Mouse (Mus musculus): ENCODE results near the gene Olfr559. TPM values are rescaled to one million over a fixed set of nuclear protein-coding genes. Genes with fewer than 3 reads are reported as not detected.

The Olfr559 gene
- polyA plus RNA-seq, 1 experiment from 2014 or later, result not detected

DNA sequence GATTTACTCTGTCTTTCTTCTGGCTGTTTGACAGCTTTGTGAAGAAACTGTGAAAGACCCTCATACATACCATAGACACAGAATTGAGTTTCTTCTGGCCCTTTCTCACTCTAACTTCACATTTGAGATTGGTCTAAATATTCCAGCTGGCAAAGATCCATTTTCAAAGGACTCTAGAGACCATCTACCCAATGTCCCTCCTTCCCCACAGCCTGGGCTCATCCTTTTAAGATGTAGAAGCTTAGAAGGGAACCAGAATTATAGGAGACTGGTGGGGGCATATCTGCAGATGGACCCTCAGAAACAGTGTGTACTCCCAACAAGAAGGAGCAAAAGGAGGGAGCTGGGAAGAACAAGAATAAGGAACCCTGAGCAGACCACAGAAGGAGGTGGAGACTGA lies 25.4 kb downstream of the Olfr559 start, which contains the start of gene Olfr558:
Gene Olfr558 (plus strand): TSS at position 301 of the 400 bp plus-strand sequence.
- H3K9ac ChIP-seq (replicated peaks; ENCODE audit: low read depth), result no peak within 1 kb of the TSS
- no peak within 1 kb of the TSS for H3K27ac ChIP-seq (ENCODE audit: low read length)
- no peaks in the 10 kb centered on the region for H3K4me1 ChIP-seq (ENCODE audit: insufficient read depth, low read depth, low read length)
- DNase-seq (ENCODE audit: low spot score) (no peak), ATAC-seq (no peak)
- H3K27me3 ChIP-seq (replicated peaks; ENCODE audit: insufficient read depth, low read length), result no peaks in the 10 kb centered on the region
- no peak for TF ChIP-seq EP300 (IDR thresholded peaks at IDR 0.05)
- TF ChIP-seq CTCF (IDR thresholded peaks at IDR 0.05), result no peak
- no peaks in the 10 kb centered on the region for H3K9me3 ChIP-seq (ENCODE audit: low read length)
- H3K4me2 ChIP-seq (replicated peaks; ENCODE audit: low read depth, low read length), result no peak within 1 kb of the TSS
- no peak within 1 kb of the TSS for H3K4me3 ChIP-seq (ENCODE audit: low read depth, low read length)
- H3K36me3 ChIP-seq (ENCODE audit: insufficient read depth, low read length), result no peaks in the 10 kb centered on the region

DNA sequence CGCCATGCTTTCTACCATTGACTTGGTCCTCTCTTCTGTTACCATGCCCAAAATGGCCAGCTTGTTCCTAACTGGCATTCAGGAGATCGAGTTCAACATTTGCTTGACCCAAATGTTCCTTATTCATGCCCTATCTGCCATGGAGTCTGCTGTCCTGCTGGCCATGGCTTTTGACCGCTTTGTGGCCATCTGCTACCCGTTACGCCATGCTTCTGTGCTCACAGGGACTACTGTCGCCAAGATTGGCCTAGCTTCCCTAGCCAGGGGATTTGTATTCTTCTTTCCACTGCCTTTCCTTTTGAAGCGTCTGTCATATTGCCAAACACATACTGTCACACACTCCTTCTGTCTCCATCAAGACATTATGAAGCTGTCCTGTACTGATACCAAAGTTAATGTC lies 28.8 kb downstream of the Olfr559 start:
- H3K27ac ChIP-seq (ENCODE audit: low read length), result no peak overlapping the region
- ATAC-seq (no peak), DNase-seq (ENCODE audit: low spot score) (no peak)
- H3K4me1 ChIP-seq (ENCODE audit: insufficient read depth, low read depth, low read length), result no peaks in the 10 kb centered on the region
- H3K9ac ChIP-seq (replicated peaks; ENCODE audit: low read depth), result no peak overlapping the region
- TF ChIP-seq EP300 (IDR thresholded peaks at IDR 0.05) (no peak), CTCF (IDR thresholded peaks at IDR 0.05) (no peak)
- 79% methylated on average over 7 of the region's 7 CpGs for WGBS
- no peaks in the 10 kb centered on the region for H3K27me3 ChIP-seq (replicated peaks; ENCODE audit: insufficient read depth, low read length)
- no peaks in the 10 kb centered on the region for H3K36me3 ChIP-seq (ENCODE audit: insufficient read depth, low read length)
- H3K4me3 ChIP-seq (ENCODE audit: low read depth, low read length), result no peak overlapping the region
- H3K4me2 ChIP-seq (replicated peaks; ENCODE audit: low read depth, low read length), result no peak overlapping the region
- H3K9me3 ChIP-seq (ENCODE audit: low read length), result no peaks in the 10 kb centered on the region

DNA sequence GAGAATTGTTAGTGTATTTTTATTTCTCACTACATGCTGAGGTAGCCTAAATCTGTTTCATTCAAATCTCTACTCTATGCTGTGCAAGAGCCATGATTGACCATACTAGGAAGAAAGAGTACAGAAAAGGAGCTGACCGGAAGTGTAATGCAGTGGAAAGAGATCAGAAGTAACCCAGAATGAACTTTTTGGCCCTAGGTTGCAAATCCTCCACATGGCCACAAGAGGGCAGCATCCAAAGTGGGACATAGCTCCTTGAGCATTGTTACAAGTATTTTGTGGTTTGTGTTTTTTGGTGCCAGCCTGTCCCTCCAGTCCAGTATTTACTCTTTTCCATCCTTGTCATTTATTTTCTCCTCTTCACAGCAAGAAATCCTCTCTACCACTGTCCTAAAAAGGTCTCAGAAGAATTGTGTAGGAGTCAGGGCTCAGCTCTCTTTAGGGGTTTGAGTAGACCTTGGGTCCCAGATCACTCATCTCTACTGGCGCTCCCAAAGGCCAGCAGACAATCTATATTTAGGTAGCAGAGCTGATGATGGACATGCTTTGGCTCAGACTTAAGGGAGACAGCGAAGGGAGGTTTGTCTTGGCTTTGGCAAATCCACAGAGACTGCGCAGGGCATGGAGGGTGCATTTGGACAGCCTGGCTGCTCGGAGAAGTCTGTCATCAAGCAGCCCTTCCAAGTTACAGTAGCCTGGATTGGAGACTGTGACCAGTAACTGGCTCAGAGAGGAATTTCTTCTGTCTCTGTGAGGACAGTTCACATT lies 31.7 kb downstream of the Olfr559 start, which contains the start of gene Olfr557:
Gene Olfr557 (plus strand): TSS at position 553 of the 768 bp plus-strand sequence.
- no peaks in the 10 kb centered on the region for H3K4me1 ChIP-seq (ENCODE audit: insufficient read depth, low read depth, low read length)
- 70% methylated on average over 5 of the region's 5 CpGs for WGBS

DNA sequence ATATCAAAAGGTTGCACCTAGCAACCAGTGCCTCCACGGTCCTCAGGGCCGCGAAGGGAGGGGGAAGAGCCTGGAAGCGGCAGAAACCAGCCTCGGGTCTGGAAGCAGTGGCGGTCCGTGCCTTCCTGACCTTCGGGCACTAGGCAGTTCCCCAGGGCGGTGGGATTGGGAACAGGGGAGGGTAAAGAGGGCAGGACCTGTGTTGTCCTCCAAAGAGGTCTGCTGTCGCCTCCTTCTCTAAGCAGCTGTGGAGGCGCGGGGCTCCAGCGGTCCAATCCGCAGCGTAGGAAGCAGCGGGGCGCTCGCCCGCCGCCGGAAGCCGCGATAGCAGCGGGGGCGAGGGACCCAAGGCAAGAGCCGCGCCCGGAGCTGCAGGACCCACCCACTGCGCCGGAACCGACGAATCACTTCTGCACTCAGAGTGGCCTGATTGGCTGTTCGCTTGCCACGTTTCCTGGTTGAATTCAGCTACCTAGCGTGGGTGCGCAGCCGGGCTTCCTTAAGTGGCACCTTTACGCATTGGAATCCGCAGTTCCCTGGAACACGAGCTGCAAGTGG lies 40.3 kb downstream of the Olfr559 start, which contains the start of gene Trim68:
Gene Trim68 (minus strand): TSS at position 384 of the 558 bp plus-strand sequence.
- Histone ChIP-seq H3K9me3 (ENCODE audit: low read length) (no peaks in the 10 kb centered on the region), H3K4me1 (ENCODE audit: insufficient read depth, low read depth, low read length) (no peaks in the 10 kb centered on the region), H3K27ac (ENCODE audit: low read length) (peak within 1 kb of the TSS; percentile 57), H3K4me2 (replicated peaks; ENCODE audit: low read depth, low read length) (peak within 1 kb of the TSS; percentile 58), H3K9ac (replicated peaks; ENCODE audit: low read depth) (peak within 1 kb of the TSS; percentile 33), H3K27me3 (replicated peaks; ENCODE audit: insufficient read depth, low read length) (no peaks in the 10 kb centered on the region), H3K4me3 (ENCODE audit: low read depth, low read length) (peak within 1 kb of the TSS; percentile 47), H3K36me3 (ENCODE audit: insufficient read depth, low read length) (no peaks in the 10 kb centered on the region)
- no peak for TF ChIP-seq EP300 (IDR thresholded peaks at IDR 0.05)
- TF ChIP-seq CTCF (IDR thresholded peaks at IDR 0.05), result no peak
- ATAC-seq (peak; percentile 100), DNase-seq (ENCODE audit: low spot score) (peak; percentile 97)
- WGBS, result under 1% methylated on average over 40 of the region's 40 CpGs

More for the DNA sequence above, 31.7 kb downstream of the Olfr559 start, which contains the start of gene Olfr557:
- H3K9me3 ChIP-seq (ENCODE audit: low read length), result no peaks in the 10 kb centered on the region
- TF ChIP-seq EP300 (IDR thresholded peaks at IDR 0.05), result no peak
- peak; percentile 82 for TF ChIP-seq CTCF (IDR thresholded peaks at IDR 0.05)
- no peaks in the 10 kb centered on the region for H3K36me3 ChIP-seq (ENCODE audit: insufficient read depth, low read length)
- H3K27ac ChIP-seq (ENCODE audit: low read length), result no peak within 1 kb of the TSS
- ATAC-seq (no peak), DNase-seq (ENCODE audit: low spot score) (peak; percentile 53)
- H3K27me3 ChIP-seq (replicated peaks; ENCODE audit: insufficient read depth, low read length), result no peaks in the 10 kb centered on the region
- no peak within 1 kb of the TSS for H3K4me3 ChIP-seq (ENCODE audit: low read depth, low read length)
- no peak within 1 kb of the TSS for H3K9ac ChIP-seq (replicated peaks; ENCODE audit: low read depth)
- H3K4me2 ChIP-seq (replicated peaks; ENCODE audit: low read depth, low read length), result no peak within 1 kb of the TSS

DNA sequence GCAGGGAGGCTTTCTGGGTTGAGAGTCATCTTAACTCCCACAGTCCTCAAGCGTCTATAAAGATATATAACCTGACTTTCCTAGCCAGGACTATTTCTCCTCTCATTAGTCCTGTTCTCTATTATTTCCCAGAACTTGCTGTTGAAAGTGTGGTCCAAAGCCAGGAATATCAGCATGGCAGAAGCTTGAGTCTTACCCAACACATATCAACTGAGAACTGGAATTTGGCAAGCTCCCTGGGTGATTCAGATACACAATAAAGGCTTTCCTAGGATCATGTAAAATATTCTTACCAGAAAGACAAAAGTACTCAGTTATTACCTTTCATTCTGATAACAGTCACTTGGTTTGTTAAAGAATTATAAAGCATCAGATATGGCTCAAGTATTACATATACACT lies 45.4 kb downstream of the Olfr559 start:
- no peak overlapping the region for H3K27ac ChIP-seq (ENCODE audit: low read length)
- TF ChIP-seq CTCF (IDR thresholded peaks at IDR 0.05), result no peak
- no peak; the same call in 1 of the 2 replicates for ATAC-seq
- no peak overlapping the region for H3K4me2 ChIP-seq (replicated peaks; ENCODE audit: low read depth, low read length)
- H3K36me3 ChIP-seq (ENCODE audit: insufficient read depth, low read length), result peaks cover 9% of the 10 kb centered on the region; the same call in 1 of the 2 replicates
- H3K4me1 ChIP-seq (ENCODE audit: insufficient read depth, low read depth, low read length), result no peaks in the 10 kb centered on the region
- H3K9ac ChIP-seq (replicated peaks; ENCODE audit: low read depth), result no peak overlapping the region
- peak; percentile 14 for DNase-seq (ENCODE audit: low spot score)
- H3K27me3 ChIP-seq (replicated peaks; ENCODE audit: insufficient read depth, low read length), result no peaks in the 10 kb centered on the region
- H3K4me3 ChIP-seq (ENCODE audit: low read depth, low read length), result no peak overlapping the region
- 90% methylated on average over 1 of the region's 1 CpGs for WGBS
- no peaks in the 10 kb centered on the region for H3K9me3 ChIP-seq (ENCODE audit: low read length)

DNA sequence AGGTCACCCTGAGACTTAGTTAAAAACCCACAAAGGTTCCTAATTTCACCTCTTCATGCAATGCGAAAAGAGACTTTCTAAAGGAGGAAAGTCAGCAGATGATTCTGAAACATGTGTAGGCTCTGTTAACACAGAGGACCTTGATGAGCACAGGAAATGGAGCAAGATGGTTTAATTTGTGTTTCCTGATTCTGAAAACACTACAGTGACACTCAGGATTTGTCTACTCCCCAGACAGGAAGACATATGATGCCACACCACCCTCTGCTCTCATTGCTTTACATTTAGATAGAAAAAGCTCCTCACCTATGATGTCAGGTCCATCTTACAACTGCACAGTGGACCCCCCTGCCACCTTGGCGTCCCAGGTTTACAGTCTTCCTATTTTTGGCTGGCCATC lies 51.1 kb downstream of the Olfr559 start:
- no peak overlapping the region for H3K9ac ChIP-seq (replicated peaks; ENCODE audit: low read depth)
- no peak overlapping the region for H3K27ac ChIP-seq (ENCODE audit: low read length)
- no peak for TF ChIP-seq CTCF (IDR thresholded peaks at IDR 0.05)
- H3K27me3 ChIP-seq (replicated peaks; ENCODE audit: insufficient read depth, low read length), result no peaks in the 10 kb centered on the region
- DNase-seq (ENCODE audit: low spot score) (no peak), ATAC-seq (no peak)
- no peaks in the 10 kb centered on the region for H3K9me3 ChIP-seq (ENCODE audit: low read length)
- H3K36me3 ChIP-seq (ENCODE audit: insufficient read depth, low read length), result peaks cover 9% of the 10 kb centered on the region; the same call in 1 of the 2 replicates
- H3K4me2 ChIP-seq (replicated peaks; ENCODE audit: low read depth, low read length), result no peak overlapping the region
- no peak overlapping the region for H3K4me3 ChIP-seq (ENCODE audit: low read depth, low read length)
- no peaks in the 10 kb centered on the region for H3K4me1 ChIP-seq (ENCODE audit: insufficient read depth, low read depth, low read length)
- 75% methylated on average over 2 of the region's 2 CpGs for WGBS

Other genes with a start within 250 kb of the Olfr559 start
- gene Olfr543, start 245.8 kb downstream of the Olfr559 start, polyA plus RNA-seq (2015; fragmentation: Nextera tagmentation; extraction: Ambion mirVana), result not detected in 2 replicates
- not detected in 2 replicates for gene Olfr544, start 239.2 kb downstream of the Olfr559 start, polyA plus RNA-seq (2015; fragmentation: Nextera tagmentation; extraction: Ambion mirVana)
- gene Olfr545, start 227.9 kb downstream of the Olfr559 start, polyA plus RNA-seq (2015; fragmentation: Nextera tagmentation; extraction: Ambion mirVana), result not detected in 2 replicates
- gene Olfr547, start 192.7 kb downstream of the Olfr559 start, polyA plus RNA-seq (2015; fragmentation: Nextera tagmentation; extraction: Ambion mirVana), result not detected in 2 replicates
- not detected in 2 replicates for gene Olfr548-ps1, start 186.6 kb downstream of the Olfr559 start, polyA plus RNA-seq (2015; fragmentation: Nextera tagmentation; extraction: Ambion mirVana)
- not detected in 2 replicates for gene Olfr549, start 177.6 kb downstream of the Olfr559 start, polyA plus RNA-seq (2015; fragmentation: Nextera tagmentation; extraction: Ambion mirVana)
- 0.76 and 0.80 TPM in 2 replicates for gene Trim21, start 162.0 kb downstream of the Olfr559 start, polyA plus RNA-seq (2015; fragmentation: Nextera tagmentation; extraction: Ambion mirVana)
- gene Olfr550, start 156.0 kb downstream of the Olfr559 start, polyA plus RNA-seq (2015; fragmentation: Nextera tagmentation; extraction: Ambion mirVana), result 0.21 TPM in 2 replicates
- not detected in 2 replicates for gene Olfr551, start 135.6 kb downstream of the Olfr559 start, polyA plus RNA-seq (2015; fragmentation: Nextera tagmentation; extraction: Ambion mirVana)
- gene Olfr552, start 129.7 kb downstream of the Olfr559 start, polyA plus RNA-seq (2015; fragmentation: Nextera tagmentation; extraction: Ambion mirVana), result not detected in 2 replicates
- gene Olfr553, start 109.3 kb downstream of the Olfr559 start, polyA plus RNA-seq (2015; fragmentation: Nextera tagmentation; extraction: Ambion mirVana), result not detected in 2 replicates
- gene Olfr554, start 89.1 kb downstream of the Olfr559 start, polyA plus RNA-seq (2015; fragmentation: Nextera tagmentation; extraction: Ambion mirVana), result not detected in 2 replicates
- gene Olfr555, start 68.7 kb downstream of the Olfr559 start, polyA plus RNA-seq (2015; fragmentation: Nextera tagmentation; extraction: Ambion mirVana), result not detected in 2 replicates
- not detected in 2 replicates for gene Olfr556, start 62.6 kb downstream of the Olfr559 start, polyA plus RNA-seq (2015; fragmentation: Nextera tagmentation; extraction: Ambion mirVana)
- gene Trim68, start 40.2 kb downstream of the Olfr559 start, polyA plus RNA-seq (2015; fragmentation: Nextera tagmentation; extraction: Ambion mirVana), result 11.6 and 13.2 TPM in 2 replicates
- not detected in 2 replicates for gene Olfr557, start 31.6 kb downstream of the Olfr559 start, polyA plus RNA-seq (2015; fragmentation: Nextera tagmentation; extraction: Ambion mirVana)
- gene Olfr558, start 25.3 kb downstream of the Olfr559 start, polyA plus RNA-seq (2015; fragmentation: Nextera tagmentation; extraction: Ambion mirVana), result 0.13 and 0.16 TPM in 2 replicates
- not detected in 2 replicates for gene Olfr33, start 8.4 kb downstream of the Olfr559 start, polyA plus RNA-seq (2015; fragmentation: Nextera tagmentation; extraction: Ambion mirVana)
- not detected in 2 replicates for gene Olfr560, start 31.9 kb upstream of the Olfr559 start, polyA plus RNA-seq (2015; fragmentation: Nextera tagmentation; extraction: Ambion mirVana)
- 0.04 and 0.12 TPM in 2 replicates for gene Olfr78, start 32.0 kb upstream of the Olfr559 start, polyA plus RNA-seq (2015; fragmentation: Nextera tagmentation; extraction: Ambion mirVana)
- gene Olfr561, start 43.7 kb upstream of the Olfr559 start, polyA plus RNA-seq (2015; fragmentation: Nextera tagmentation; extraction: Ambion mirVana), result not detected in 2 replicates
- gene Olfr564, start 76.0 kb upstream of the Olfr559 start, polyA plus RNA-seq (2015; fragmentation: Nextera tagmentation; extraction: Ambion mirVana), result not detected in 2 replicates
- gene Olfr566, start 131.3 kb upstream of the Olfr559 start, polyA plus RNA-seq (2015; fragmentation: Nextera tagmentation; extraction: Ambion mirVana), result not detected in 2 replicates
- not detected in 2 replicates for gene Olfr568, start 149.6 kb upstream of the Olfr559 start, polyA plus RNA-seq (2015; fragmentation: Nextera tagmentation; extraction: Ambion mirVana)
- not detected in 2 replicates for gene Olfr569, start 163.4 kb upstream of the Olfr559 start, polyA plus RNA-seq (2015; fragmentation: Nextera tagmentation; extraction: Ambion mirVana)
- gene Olfr570, start 167.1 kb upstream of the Olfr559 start, polyA plus RNA-seq (2015; fragmentation: Nextera tagmentation; extraction: Ambion mirVana), result not detected in 2 replicates
- gene Olfr571, start 190.0 kb upstream of the Olfr559 start, polyA plus RNA-seq (2015; fragmentation: Nextera tagmentation; extraction: Ambion mirVana), result not detected in 2 replicates
- not detected in 2 replicates for gene Olfr572, start 196.9 kb upstream of the Olfr559 start, polyA plus RNA-seq (2015; fragmentation: Nextera tagmentation; extraction: Ambion mirVana)
- gene Olfr573-ps1, start 215.1 kb upstream of the Olfr559 start, polyA plus RNA-seq (2015; fragmentation: Nextera tagmentation; extraction: Ambion mirVana), result not detected in 2 replicates
- not detected in 2 replicates for gene Olfr574, start 221.0 kb upstream of the Olfr559 start, polyA plus RNA-seq (2015; fragmentation: Nextera tagmentation; extraction: Ambion mirVana)
- gene Olfr575, start 231.3 kb upstream of the Olfr559 start, polyA plus RNA-seq (2015; fragmentation: Nextera tagmentation; extraction: Ambion mirVana), result not detected in 2 replicates
- gene Olfr576, start 235.2 kb upstream of the Olfr559 start, polyA plus RNA-seq (2015; fragmentation: Nextera tagmentation; extraction: Ambion mirVana), result not detected in 2 replicates
- gene Olfr577, start 248.5 kb upstream of the Olfr559 start, polyA plus RNA-seq (2015; fragmentation: Nextera tagmentation; extraction: Ambion mirVana), result not detected in 2 replicates